Mouse (Mus musculus): Measurements from ENCODE around the gene Hmgcs2.
A peak's percentile ranks its signal among the peaks of the same experiment; 100 is the strongest.

Hmgcs2 gene

GRCm38 (mm10) chr3:98279682-98280081 lies 553 bp upstream of the Hmgcs2 start:
- no peak for DNase-seq (ENCODE audit: extremely low spot score, low read depth, low spot score)

- DNase-seq (ENCODE audit: extremely low spot score, low read depth, low spot score) = peak; percentile 31
Measured at GRCm38 (mm10) chr3:98280933-98281678, 871 bp downstream of the Hmgcs2 start.

GRCm38 (mm10) chr3:98282422-98282821 lies 2.2 kb downstream of the Hmgcs2 start:
- no peak for DNase-seq (ENCODE audit: extremely low spot score, low read depth, low spot score)

- DNase-seq (ENCODE audit: extremely low spot score, low read depth, low spot score) = no peak
Measured at GRCm38 (mm10) chr3:98283205-98283604, 3.0 kb downstream of the Hmgcs2 start.

GRCm38 (mm10) chr3:98291044-98291443 lies 10.8 kb downstream of the Hmgcs2 start:
- DNase-seq (ENCODE audit: extremely low spot score, low read depth, low spot score) = no peak

- DNase-seq (ENCODE audit: extremely low spot score, low read depth, low spot score) = no peak
Measured at GRCm38 (mm10) chr3:98295965-98296364, 15.7 kb downstream of the Hmgcs2 start.

GRCm38 (mm10) chr3:98299391-98300100 lies 19.3 kb downstream of the Hmgcs2 start:
- no peak for DNase-seq (ENCODE audit: extremely low spot score, low read depth, low spot score)

GRCm38 (mm10) chr3:98300266-98300665 lies 20.0 kb downstream of the Hmgcs2 start:
- no peak for DNase-seq (ENCODE audit: extremely low spot score, low read depth, low spot score)

GRCm38 (mm10) chr3:98301761-98302160 lies 21.5 kb downstream of the Hmgcs2 start:
- no peak for DNase-seq (ENCODE audit: extremely low spot score, low read depth, low spot score)

- no peak for DNase-seq (ENCODE audit: extremely low spot score, low read depth, low spot score)
Measured at GRCm38 (mm10) chr3:98308606-98309005, 28.4 kb downstream of the Hmgcs2 start.

GRCm38 (mm10) chr3:98310456-98310855 lies 30.2 kb downstream of the Hmgcs2 start:
- no peak for DNase-seq (ENCODE audit: extremely low spot score, low read depth, low spot score)

GRCm38 (mm10) chr3:98312867-98313266 lies 32.6 kb downstream of the Hmgcs2 start:
- DNase-seq (ENCODE audit: extremely low spot score, low read depth, low spot score) = peak; percentile 16

- no peak for DNase-seq (ENCODE audit: extremely low spot score, low read depth, low spot score)
Measured at GRCm38 (mm10) chr3:98313294-98314155, 33.3 kb downstream of the Hmgcs2 start.

- no peak for DNase-seq (ENCODE audit: extremely low spot score, low read depth, low spot score)
Measured at GRCm38 (mm10) chr3:98315181-98315580, 34.9 kb downstream of the Hmgcs2 start.

- DNase-seq (ENCODE audit: extremely low spot score, low read depth, low spot score) = no peak
Measured at GRCm38 (mm10) chr3:98317143-98317542, 36.9 kb downstream of the Hmgcs2 start.

GRCm38 (mm10) chr3:98319190-98319589 lies 39.0 kb downstream of the Hmgcs2 start:
- DNase-seq (ENCODE audit: extremely low spot score, low read depth, low spot score) = no peak

GRCm38 (mm10) chr3:98322209-98322608 lies 42.0 kb downstream of the Hmgcs2 start:
- no peak for DNase-seq (ENCODE audit: extremely low spot score, low read depth, low spot score)

- no peak for DNase-seq (ENCODE audit: extremely low spot score, low read depth, low spot score)
Measured at GRCm38 (mm10) chr3:98324235-98324634, 44.0 kb downstream of the Hmgcs2 start.

- DNase-seq (ENCODE audit: extremely low spot score, low read depth, low spot score) = no peak
Measured at GRCm38 (mm10) chr3:98334010-98334409, 53.8 kb downstream of the Hmgcs2 start.

- DNase-seq (ENCODE audit: extremely low spot score, low read depth, low spot score) = no peak
Measured at GRCm38 (mm10) chr3:98335331-98335730, 55.1 kb downstream of the Hmgcs2 start.

- no peak for DNase-seq (ENCODE audit: extremely low spot score, low read depth, low spot score)
Measured at GRCm38 (mm10) chr3:98335886-98336285, 55.7 kb downstream of the Hmgcs2 start.

Measured in hindlimb bud, embryonic 11.5 days (tissue).